Mouse (Mus musculus): ENCODE measurements around the gene Ccdc57.

- TF ChIP-seq CTCF (IDR thresholded peaks at IDR 0.05; ENCODE audit: borderline replicate concordance, insufficient read depth, low read length) (no peak), POLR2A (IDR thresholded peaks at IDR 0.05; ENCODE audit: low read depth, low read length) (no peak)
Measured at GRCm38 (mm10) chr11:120844329-120844728, 88.3 kb downstream of the Ccdc57 start.

Data from embryonic fibroblast, embryonic 13.5 days (primary cell).